Mouse (Mus musculus) hindbrain, embryonic 11.5 days (tissue): ENCODE data around the gene Smndc1. TPM values are rescaled to one million over a fixed set of nuclear protein-coding genes. Genes with fewer than 3 reads are reported as not detected.

ENCODE experiments used
- ATAC-seq: fragments of 200-750 bp; cut with Nextera tagmentation; 2 replicates; pipeline ENCODE4 v1.8.0; 2017; ENCODE audit warnings: mild to moderate bottlenecking, moderate TSS enrichment, moderate library complexity; ENCODE audit not compliant: low FRiP score
- DNase-seq: peaks from one replicate; pipeline ENCODE4 v3.0.0-alpha.2; 2015; ENCODE audit warnings: low spot score
- H3K27ac ChIP-seq: fragments of 300-500 bp; sonication (generic); 2 replicates; pipeline ENCODE4 v1.5.1; 2014; ENCODE audit warnings: mild to moderate bottlenecking, low read depth, low read length
- H3K27me3 ChIP-seq: fragments of 300-500 bp; sonication (generic); 2 replicates; pipeline ENCODE4 v1.6.1; 2014; ENCODE audit warnings: mild to moderate bottlenecking, low read length, moderate library complexity, mixed read lengths; ENCODE audit not compliant: control insufficient read depth, insufficient read depth
- H3K36me3 ChIP-seq: fragments of 300-500 bp; sonication (generic); 2 replicates; pipeline ENCODE4 v1.6.1; 2014; ENCODE audit warnings: mild to moderate bottlenecking, low read length, moderate library complexity, mixed read lengths; ENCODE audit not compliant: control insufficient read depth, insufficient read depth
- H3K4me1 ChIP-seq: fragments of 300-500 bp; sonication (generic); replicated peaks from 2 replicates; pipeline ENCODE4 v1.6.1; 2014; ENCODE audit warnings: low read length, mixed read lengths; ENCODE audit not compliant: control insufficient read depth, insufficient read depth
- H3K4me2 ChIP-seq: fragments of 300-500 bp; sonication (generic); replicated peaks from 2 replicates; pipeline ENCODE4 v1.6.1; 2014; ENCODE audit warnings: mild to moderate bottlenecking, low read depth, low read length
- H3K4me3 ChIP-seq: fragments of 300-500 bp; sonication (generic); 2 replicates; pipeline ENCODE4 v1.5.1; 2014; ENCODE audit warnings: low read depth, low read length
- H3K9ac ChIP-seq: fragments of 300-500 bp; sonication (generic); 2 replicates; pipeline ENCODE4 v1.6.1; 2014; ENCODE audit warnings: low read depth, low read length
- H3K9me3 ChIP-seq: fragments of 300-500 bp; sonication (generic); 2 replicates; pipeline ENCODE4 v1.6.1; 2016; ENCODE audit warnings: low read length; ENCODE audit not compliant: control insufficient read depth
- WGBS: fragments of 180-500 bp; shearing (Covaris S2); extraction: QIAGEN DNeasy Blood & Tissue Kit; methylation state at CpG from one replicate; pipeline ENCODE4 v1.1.7; 2014; 5-methylcytosine and 5-hydroxymethylcytosine counted together
- polyA plus RNA-seq: library from polyadenylated mRNA; unstranded; fragments of >200 nt; fragmentation: Nextera tagmentation; extraction: Ambion mirVana; gene quantifications from 2 replicates; pipeline ENCODE4 v1.2.1, GENCODE M21; 2014

Gene Smndc1
- polyA plus RNA-seq, 1 experiment from 2014 or later: 51.5 TPM

- H3K27me3 ChIP-seq: no peaks in the 10 kb centered on the region
- no peak overlapping the region for H3K4me3 ChIP-seq
- no peak overlapping the region for H3K27ac ChIP-seq
- DNase-seq (no peak), ATAC-seq (no peak)
- H3K9ac ChIP-seq: no peak overlapping the region
- H3K9me3 ChIP-seq: no peaks in the 10 kb centered on the region
- no peaks in the 10 kb centered on the region for H3K4me1 ChIP-seq
- no peak overlapping the region for H3K4me2 ChIP-seq
- WGBS: 93% methylated on average over 7 of the region's 7 CpGs
- 0 out of 2 replicates have a peak, but pooled peaks cover 4% of the 10 kb centered on the region for H3K36me3 ChIP-seq
Measured at GRCm38 (mm10) chr19:53353864-53354263, 36.5 kb downstream of the Smndc1 start.

GRCm38 (mm10) chr19:53345766-53346165 is 44.6 kb downstream of the Smndc1 start:
- Histone ChIP-seq H3K27me3 (no peaks in the 10 kb centered on the region), H3K4me2 (no peak overlapping the region), H3K9me3 (no peaks in the 10 kb centered on the region), H3K4me3 (no peak overlapping the region), H3K36me3 (peaks cover 2% of the 10 kb centered on the region; the same call in 1 of the 2 replicates), H3K27ac (no peak overlapping the region), H3K9ac (no peak overlapping the region), H3K4me1 (no peaks in the 10 kb centered on the region)
- DNase-seq: no peak
- ATAC-seq: no peak
- WGBS: 74% methylated on average over 14 of the region's 14 CpGs

- H3K9me3 ChIP-seq: no peaks in the 10 kb centered on the region
- H3K27me3 ChIP-seq: no peaks in the 10 kb centered on the region
- DNase-seq: no peak
- H3K9ac ChIP-seq: no peak overlapping the region
- no peak overlapping the region for H3K4me2 ChIP-seq
- no peak overlapping the region for H3K27ac ChIP-seq
- H3K4me3 ChIP-seq: no peak overlapping the region
- no peaks in the 10 kb centered on the region; the same call in 1 of the 2 replicates for H3K4me1 ChIP-seq
- WGBS: 87% methylated on average over 16 of the region's 16 CpGs
- peaks cover 2% of the 10 kb centered on the region; the same call in 1 of the 2 replicates for H3K36me3 ChIP-seq
- no peak for ATAC-seq
Measured at GRCm38 (mm10) chr19:53344062-53344461, 46.3 kb downstream of the Smndc1 start.

- Histone ChIP-seq H3K4me3 (no peak overlapping the region), H3K9ac (no peak overlapping the region), H3K9me3 (no peaks in the 10 kb centered on the region), H3K27me3 (no peaks in the 10 kb centered on the region), H3K36me3 (peaks cover 2% of the 10 kb centered on the region; the same call in 1 of the 2 replicates), H3K4me2 (no peak overlapping the region), H3K27ac (no peak overlapping the region), H3K4me1 (no peaks in the 10 kb centered on the region; the same call in 1 of the 2 replicates)
- DNase-seq: no peak
- WGBS: 93% methylated on average over 13 of the region's 13 CpGs
- no peak for ATAC-seq
Measured at GRCm38 (mm10) chr19:53343174-53343881, 47.0 kb downstream of the Smndc1 start.

- no peak for ATAC-seq
- 36% methylated on average over 6 of the region's 6 CpGs for WGBS
Measured at GRCm38 (mm10) chr19:53340423-53340822, 50.0 kb downstream of the Smndc1 start.

GRCm38 (mm10) chr19:53335241-53335640 is 55.1 kb downstream of the Smndc1 start:
- Histone ChIP-seq H3K27ac (no peak overlapping the region), H3K4me2 (no peak overlapping the region), H3K36me3 (0 out of 2 replicates have a peak, but pooled peaks cover 6% of the 10 kb centered on the region), H3K27me3 (no peaks in the 10 kb centered on the region), H3K9me3 (no peaks in the 10 kb centered on the region), H3K4me1 (no peaks in the 10 kb centered on the region; the same call in 1 of the 2 replicates), H3K9ac (no peak overlapping the region), H3K4me3 (no peak overlapping the region)
- 95% methylated on average over 9 of the region's 9 CpGs for WGBS
- DNase-seq (no peak), ATAC-seq (no peak)

More at GRCm38 (mm10) chr19:53340423-53340822, 50.0 kb downstream of the Smndc1 start:
- Histone ChIP-seq H3K4me2 (no peak overlapping the region), H3K9ac (no peak overlapping the region), H3K9me3 (no peaks in the 10 kb centered on the region), H3K27ac (no peak overlapping the region), H3K27me3 (no peaks in the 10 kb centered on the region), H3K4me1 (no peaks in the 10 kb centered on the region; the same call in 1 of the 2 replicates), H3K36me3 (0 out of 2 replicates have a peak, but pooled peaks cover 2% of the 10 kb centered on the region), H3K4me3 (no peak overlapping the region)
- DNase-seq: no peak

GRCm38 (mm10) chr19:53333730-53334129 is 56.6 kb downstream of the Smndc1 start:
- DNase-seq (no peak), ATAC-seq (no peak)
- Histone ChIP-seq H3K4me3 (no peak overlapping the region), H3K9ac (no peak overlapping the region), H3K9me3 (no peaks in the 10 kb centered on the region), H3K36me3 (0 out of 2 replicates have a peak, but pooled peaks cover 6% of the 10 kb centered on the region), H3K27ac (no peak overlapping the region), H3K4me2 (no peak overlapping the region), H3K4me1 (no peaks in the 10 kb centered on the region; the same call in 1 of the 2 replicates), H3K27me3 (no peaks in the 10 kb centered on the region)
- WGBS: 95% methylated on average over 6 of the region's 6 CpGs

GRCm38 (mm10) chr19:53331882-53332500 is 58.4 kb downstream of the Smndc1 start:
- H3K9me3 ChIP-seq: no peaks in the 10 kb centered on the region
- DNase-seq (no peak), ATAC-seq (no peak)
- 95% methylated on average over 21 of the region's 21 CpGs for WGBS
- no peak overlapping the region for H3K4me2 ChIP-seq
- H3K27ac ChIP-seq: no peak overlapping the region
- 0 out of 2 replicates have a peak, but pooled peaks cover 4% of the 10 kb centered on the region for H3K36me3 ChIP-seq
- no peaks in the 10 kb centered on the region; the same call in 1 of the 2 replicates for H3K4me1 ChIP-seq
- H3K27me3 ChIP-seq: no peaks in the 10 kb centered on the region
- H3K9ac ChIP-seq: no peak overlapping the region
- H3K4me3 ChIP-seq: no peak overlapping the region
